Mouse (Mus musculus): ENCODE measurements around the gene Olfr12. TPM values are rescaled to one million over a fixed set of nuclear protein-coding genes. Genes with fewer than 3 reads are reported as not detected.

Gene Olfr12
- polyA plus RNA-seq, 1 experiment from 2014 or later = not detected

- no peaks in the 10 kb centered on the region for H3K27me3 ChIP-seq (replicated peaks; ENCODE audit: control insufficient read depth, insufficient read depth, low read length)
- H3K36me3 ChIP-seq (ENCODE audit: control insufficient read depth, insufficient read depth, low read length) = peaks cover 36% of the 10 kb centered on the region
- 83% methylated on average over 8 of the region's 8 CpGs for WGBS
- no peak overlapping the region for H3K27ac ChIP-seq (ENCODE audit: low read depth)
- DNase-seq (ENCODE audit: low spot score) (no peak), ATAC-seq (replicated peaks; ENCODE audit: low FRiP score, low TSS enrichment, low read depth) (no peak)
- H3K4me1 ChIP-seq (replicated peaks; ENCODE audit: control insufficient read depth, insufficient read depth, low read length) = peaks cover 8% of the 10 kb centered on the region
- H3K9ac ChIP-seq (ENCODE audit: low read length) = no peak overlapping the region
- H3K9me3 ChIP-seq (ENCODE audit: control insufficient read depth, low read length) = no peaks in the 10 kb centered on the region
- H3K4me2 ChIP-seq (ENCODE audit: low read length) = no peak overlapping the region
- no peak overlapping the region for H3K4me3 ChIP-seq (ENCODE audit: low read depth, low read length)
Observed at GRCm38 (mm10) chr1:92636015-92636414, 18.4 kb downstream of the Olfr12 start.

DNA sequence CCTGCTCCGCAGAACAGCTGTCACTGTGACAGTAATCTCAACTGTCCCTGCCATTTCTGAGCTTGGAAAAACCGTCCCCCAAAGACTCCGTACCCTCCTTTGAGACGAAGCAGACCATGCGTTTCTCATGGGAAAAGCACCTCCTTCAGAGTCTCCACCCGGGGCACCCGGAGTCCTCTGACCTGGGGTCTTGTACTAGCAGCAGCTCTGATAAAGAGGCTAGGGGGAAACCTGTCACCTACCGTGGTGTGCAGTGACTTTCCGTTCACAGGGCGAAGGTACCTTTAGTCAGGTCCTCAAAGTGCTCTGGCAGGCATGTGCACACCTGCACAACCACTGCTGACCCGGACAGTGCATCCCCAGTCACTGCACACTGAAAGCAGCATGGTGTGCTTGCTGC, 19.1 kb downstream of the Olfr12 start:
- 92% methylated on average over 11 of the region's 11 CpGs for WGBS

DNA sequence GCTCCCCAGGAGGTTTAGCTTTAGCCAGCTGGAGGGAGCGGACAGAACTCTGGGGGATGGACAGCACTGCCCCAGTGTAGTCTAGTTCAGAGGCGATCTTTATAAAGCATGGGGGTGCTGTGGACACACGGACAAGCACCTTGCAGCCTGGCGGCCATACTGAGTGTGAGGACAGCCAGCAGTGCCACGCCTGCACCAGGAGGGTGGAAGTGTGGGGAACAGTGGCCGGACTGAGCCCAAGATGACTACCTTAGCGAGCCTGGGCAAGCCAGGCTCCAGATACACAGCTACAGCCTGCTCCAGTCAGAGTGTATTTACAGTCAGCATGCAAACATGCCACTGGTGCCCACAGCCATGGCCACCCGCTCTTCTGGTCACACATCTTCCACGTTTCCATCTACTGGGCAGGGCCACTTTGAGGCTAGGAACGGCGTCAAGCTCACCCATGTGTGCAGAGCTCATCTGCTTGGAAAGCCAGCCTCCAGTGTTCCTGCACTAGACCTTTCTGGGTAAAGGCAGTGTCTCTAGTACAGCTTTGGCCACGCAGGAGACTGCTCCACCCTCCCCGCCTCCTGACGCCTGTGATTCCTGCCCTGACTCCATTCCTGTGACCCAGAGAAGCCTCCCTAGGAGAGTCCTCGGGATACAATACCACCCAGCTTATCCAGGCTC, 20.0 kb downstream of the Olfr12 start:
- no peak overlapping the region for H3K27ac ChIP-seq (ENCODE audit: low read depth)
- no peak overlapping the region for H3K4me3 ChIP-seq (ENCODE audit: low read depth, low read length)
- WGBS = 91% methylated on average over 15 of the region's 15 CpGs
- DNase-seq (ENCODE audit: low spot score) (peak; percentile 31), ATAC-seq (replicated peaks; ENCODE audit: low FRiP score, low TSS enrichment, low read depth) (no peak)
- H3K9me3 ChIP-seq (ENCODE audit: control insufficient read depth, low read length) = no peaks in the 10 kb centered on the region
- no peak overlapping the region for H3K4me2 ChIP-seq (ENCODE audit: low read length)
- peaks cover 36% of the 10 kb centered on the region for H3K36me3 ChIP-seq (ENCODE audit: control insufficient read depth, insufficient read depth, low read length)
- H3K27me3 ChIP-seq (replicated peaks; ENCODE audit: control insufficient read depth, insufficient read depth, low read length) = no peaks in the 10 kb centered on the region
- H3K4me1 ChIP-seq (replicated peaks; ENCODE audit: control insufficient read depth, insufficient read depth, low read length) = peaks cover 13% of the 10 kb centered on the region
- no peak overlapping the region for H3K9ac ChIP-seq (ENCODE audit: low read length)

More for the DNA sequence above, 19.1 kb downstream of the Olfr12 start:
- Histone ChIP-seq H3K36me3 (ENCODE audit: control insufficient read depth, insufficient read depth, low read length) (peaks cover 36% of the 10 kb centered on the region), H3K9ac (ENCODE audit: low read length) (no peak overlapping the region), H3K4me1 (replicated peaks; ENCODE audit: control insufficient read depth, insufficient read depth, low read length) (peaks cover 10% of the 10 kb centered on the region), H3K4me3 (ENCODE audit: low read depth, low read length) (no peak overlapping the region), H3K9me3 (ENCODE audit: control insufficient read depth, low read length) (no peaks in the 10 kb centered on the region), H3K4me2 (ENCODE audit: low read length) (no peak overlapping the region), H3K27ac (ENCODE audit: low read depth) (no peak overlapping the region), H3K27me3 (replicated peaks; ENCODE audit: control insufficient read depth, insufficient read depth, low read length) (no peaks in the 10 kb centered on the region)
- peak; percentile 33 for DNase-seq (ENCODE audit: low spot score)
- ATAC-seq (replicated peaks; ENCODE audit: low FRiP score, low TSS enrichment, low read depth) = no peak

- H3K9me3 ChIP-seq (ENCODE audit: control insufficient read depth, low read length) = no peaks in the 10 kb centered on the region
- H3K4me2 ChIP-seq (ENCODE audit: low read length) = no peak overlapping the region
- H3K27ac ChIP-seq (ENCODE audit: low read depth) = no peak overlapping the region
- H3K27me3 ChIP-seq (replicated peaks; ENCODE audit: control insufficient read depth, insufficient read depth, low read length) = no peaks in the 10 kb centered on the region
- H3K9ac ChIP-seq (ENCODE audit: low read length) = no peak overlapping the region
- peak; percentile 31 for DNase-seq (ENCODE audit: low spot score)
- no peak overlapping the region for H3K4me3 ChIP-seq (ENCODE audit: low read depth, low read length)
- ATAC-seq (replicated peaks; ENCODE audit: low FRiP score, low TSS enrichment, low read depth) = no peak
- peaks cover 13% of the 10 kb centered on the region for H3K4me1 ChIP-seq (replicated peaks; ENCODE audit: control insufficient read depth, insufficient read depth, low read length)
- peaks cover 36% of the 10 kb centered on the region for H3K36me3 ChIP-seq (ENCODE audit: control insufficient read depth, insufficient read depth, low read length)
- WGBS = 93% methylated on average over 3 of the region's 3 CpGs
Observed at GRCm38 (mm10) chr1:92638181-92638580, 20.6 kb downstream of the Olfr12 start.

- DNase-seq (ENCODE audit: low spot score) (no peak), ATAC-seq (replicated peaks; ENCODE audit: low FRiP score, low TSS enrichment, low read depth) (no peak)
- H3K4me3 ChIP-seq (ENCODE audit: low read depth, low read length) = no peak overlapping the region
Observed at GRCm38 (mm10) chr1:92638736-92639135, 21.1 kb downstream of the Olfr12 start.

DNA sequence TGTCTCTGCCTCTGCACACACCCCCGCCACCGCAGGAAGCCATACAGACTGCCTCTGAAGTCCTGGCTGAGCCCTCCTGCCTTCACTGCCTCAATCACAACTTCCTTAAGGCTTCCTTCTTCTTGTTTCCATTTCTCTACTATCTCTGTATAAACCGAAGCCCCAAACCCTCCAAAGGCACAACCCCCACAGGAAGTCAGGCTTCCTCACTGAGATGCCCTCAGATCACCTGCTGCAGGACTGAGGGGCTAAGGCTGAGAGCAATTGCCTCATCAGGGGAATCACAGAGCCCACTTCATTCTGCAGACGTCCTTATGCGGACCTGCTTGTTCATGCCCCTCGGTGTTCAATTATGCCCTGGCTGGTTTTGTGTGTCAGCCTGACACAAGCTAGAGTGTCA, 22.8 kb downstream of the Olfr12 start:
- Histone ChIP-seq H3K4me2 (ENCODE audit: low read length) (peak overlapping the region; percentile 98; the same call in 1 of the 2 replicates), H3K9ac (ENCODE audit: low read length) (no peak overlapping the region), H3K36me3 (ENCODE audit: control insufficient read depth, insufficient read depth, low read length) (peaks cover 32% of the 10 kb centered on the region), H3K4me3 (ENCODE audit: low read depth, low read length) (no peak overlapping the region), H3K27ac (ENCODE audit: low read depth) (no peak overlapping the region), H3K27me3 (replicated peaks; ENCODE audit: control insufficient read depth, insufficient read depth, low read length) (no peaks in the 10 kb centered on the region), H3K4me1 (replicated peaks; ENCODE audit: control insufficient read depth, insufficient read depth, low read length) (peaks cover 13% of the 10 kb centered on the region), H3K9me3 (ENCODE audit: control insufficient read depth, low read length) (no peaks in the 10 kb centered on the region)
- ATAC-seq (replicated peaks; ENCODE audit: low FRiP score, low TSS enrichment, low read depth) (no peak), DNase-seq (ENCODE audit: low spot score) (peak; percentile 44)
- WGBS = 89% methylated on average over 6 of the region's 6 CpGs

More at GRCm38 (mm10) chr1:92638736-92639135, 21.1 kb downstream of the Olfr12 start:
- Histone ChIP-seq H3K4me1 (replicated peaks; ENCODE audit: control insufficient read depth, insufficient read depth, low read length) (peaks cover 13% of the 10 kb centered on the region), H3K27ac (ENCODE audit: low read depth) (no peak overlapping the region), H3K27me3 (replicated peaks; ENCODE audit: control insufficient read depth, insufficient read depth, low read length) (no peaks in the 10 kb centered on the region), H3K36me3 (ENCODE audit: control insufficient read depth, insufficient read depth, low read length) (peaks cover 36% of the 10 kb centered on the region), H3K9ac (ENCODE audit: low read length) (no peak overlapping the region), H3K4me2 (ENCODE audit: low read length) (no peak overlapping the region), H3K9me3 (ENCODE audit: control insufficient read depth, low read length) (no peaks in the 10 kb centered on the region)
- WGBS = 95% methylated on average over 4 of the region's 4 CpGs

- no peaks in the 10 kb centered on the region for H3K9me3 ChIP-seq (ENCODE audit: control insufficient read depth, low read length)
Observed at GRCm38 (mm10) chr1:92641514-92642272, 24.1 kb downstream of the Olfr12 start, which contains the start of gene Cops9. Gene Cops9 (minus strand): TSS chr1:92641985.

GRCm38 (mm10) chr1:92643691-92644090, 26.1 kb downstream of the Olfr12 start:
- Histone ChIP-seq H3K4me1 (replicated peaks; ENCODE audit: control insufficient read depth, insufficient read depth, low read length) (peaks cover 13% of the 10 kb centered on the region), H3K9me3 (ENCODE audit: control insufficient read depth, low read length) (no peaks in the 10 kb centered on the region), H3K27ac (ENCODE audit: low read depth) (no peak overlapping the region), H3K36me3 (ENCODE audit: control insufficient read depth, insufficient read depth, low read length) (no peaks in the 10 kb centered on the region), H3K4me3 (ENCODE audit: low read depth, low read length) (no peak overlapping the region), H3K27me3 (replicated peaks; ENCODE audit: control insufficient read depth, insufficient read depth, low read length) (no peaks in the 10 kb centered on the region), H3K4me2 (ENCODE audit: low read length) (no peak overlapping the region), H3K9ac (ENCODE audit: low read length) (no peak overlapping the region)
- no peak for DNase-seq (ENCODE audit: low spot score)
- no peak for ATAC-seq (replicated peaks; ENCODE audit: low FRiP score, low TSS enrichment, low read depth)
- WGBS = 71% methylated on average over 4 of the region's 4 CpGs

More at GRCm38 (mm10) chr1:92641514-92642272, 24.1 kb downstream of the Olfr12 start, which contains the start of gene Cops9:
- Histone ChIP-seq H3K27me3 (replicated peaks; ENCODE audit: control insufficient read depth, insufficient read depth, low read length) (no peaks in the 10 kb centered on the region), H3K4me3 (ENCODE audit: low read depth, low read length) (peak within 1 kb of the TSS; percentile 97), H3K9ac (ENCODE audit: low read length) (peak within 1 kb of the TSS; percentile 91), H3K4me1 (replicated peaks; ENCODE audit: control insufficient read depth, insufficient read depth, low read length) (peaks cover 13% of the 10 kb centered on the region), H3K4me2 (ENCODE audit: low read length) (peak within 1 kb of the TSS; percentile 98), H3K36me3 (ENCODE audit: control insufficient read depth, insufficient read depth, low read length) (peaks cover 19% of the 10 kb centered on the region), H3K27ac (ENCODE audit: low read depth) (peak within 1 kb of the TSS; percentile 54; the same call in 1 of the 2 replicates)
- peak; percentile 97 for DNase-seq (ENCODE audit: low spot score)
- peak; percentile 92 for ATAC-seq (replicated peaks; ENCODE audit: low FRiP score, low TSS enrichment, low read depth)
- WGBS = 1% methylated on average over 50 of the region's 50 CpGs
